Mouse (Mus musculus): ENCODE measurements around the gene Prelp.
A peak's percentile ranks its signal among the peaks of the same experiment; 100 is the strongest.

Prelp gene

GRCm38 (mm10) chr1:133933301-133934195, 12.3 kb upstream of the Prelp start:
- DNase-seq, result peak in 1 of 2 experiments; percentile 39

GRCm38 (mm10) chr1:133929980-133930379, 8.8 kb upstream of the Prelp start:
- DNase-seq, result no peak

GRCm38 (mm10) chr1:133925223-133925622, 4.0 kb upstream of the Prelp start:
- DNase-seq, result no peak

- no peak for DNase-seq
These were observed 3.1 kb upstream of the Prelp start for GRCm38 (mm10) chr1:133924141-133924875.

GRCm38 (mm10) chr1:133923071-133923470, 1.9 kb upstream of the Prelp start:
- DNase-seq, result no peak

- no peak for DNase-seq
These were observed 338 bp downstream of the Prelp start for GRCm38 (mm10) chr1:133920876-133921275.

GRCm38 (mm10) chr1:133920401-133920800, 813 bp downstream of the Prelp start:
- DNase-seq, result no peak

- no peak for DNase-seq
These were observed 3.1 kb downstream of the Prelp start for GRCm38 (mm10) chr1:133918088-133918470.

GRCm38 (mm10) chr1:133917456-133918087, 3.6 kb downstream of the Prelp start:
- peak; percentile 55 to 64 for DNase-seq

- peak; percentile 86 to 88 for DNase-seq
These were observed 5.4 kb downstream of the Prelp start for GRCm38 (mm10) chr1:133915723-133916355.

- no peak for DNase-seq
These were observed 6.1 kb downstream of the Prelp start for GRCm38 (mm10) chr1:133915115-133915514.

GRCm38 (mm10) chr1:133913018-133913417, 8.2 kb downstream of the Prelp start:
- DNase-seq, result no peak

GRCm38 (mm10) chr1:133911456-133911855, 9.8 kb downstream of the Prelp start:
- peak; percentile 60 to 87 for DNase-seq

GRCm38 (mm10) chr1:133911008-133911407, 10.2 kb downstream of the Prelp start:
- DNase-seq, result no peak

- no peak for DNase-seq
These were observed 11.1 kb downstream of the Prelp start for GRCm38 (mm10) chr1:133910108-133910507.

- DNase-seq, result peak; percentile 77 to 82
These were observed 12.3 kb downstream of the Prelp start for GRCm38 (mm10) chr1:133908659-133909575.

- DNase-seq, result peak in 1 of 2 experiments; percentile 35
These were observed 13.1 kb downstream of the Prelp start, which contains the start of gene Optc for GRCm38 (mm10) chr1:133907949-133908658. Gene Optc (minus strand): TSS chr1:133907999.

- DNase-seq, result no peak
These were observed 14.8 kb downstream of the Prelp start for GRCm38 (mm10) chr1:133906420-133906819.

GRCm38 (mm10) chr1:133900825-133901224, 20.4 kb downstream of the Prelp start:
- DNase-seq, result no peak

GRCm38 (mm10) chr1:133899043-133899542, 22.1 kb downstream of the Prelp start:
- no peak for DNase-seq

GRCm38 (mm10) chr1:133897293-133897692, 23.9 kb downstream of the Prelp start:
- DNase-seq, result no peak

All from kidney, postnatal 36 days (tissue).